Mouse (Mus musculus): Measurements from ENCODE around the gene Gpr152. TPM values are rescaled to one million over a fixed set of nuclear protein-coding genes. Genes with fewer than 3 reads are reported as not detected.

Gene Gpr152
- polyA plus RNA-seq, 1 experiment: not detected

- Histone ChIP-seq H3K4me3 (ENCODE audit: insufficient read depth, poor library complexity, severe bottlenecking) (no peak overlapping the region), H3K79me3 (ENCODE audit: low read depth) (no peaks in the 10 kb centered on the region), H3K79me2 (ENCODE audit: control insufficient read depth, insufficient read depth) (no peaks in the 10 kb centered on the region), H3K36me3 (ENCODE audit: control insufficient read depth, insufficient read depth) (peaks cover 74% of the 10 kb centered on the region), H3K27me3 (ENCODE audit: control insufficient read depth, insufficient read depth, insufficient read length) (no peaks in the 10 kb centered on the region), H3ac (ENCODE audit: control insufficient read depth, insufficient read length, low read depth) (no peak overlapping the region)
- TF ChIP-seq CEBPB (IDR thresholded peaks at IDR 0.05; ENCODE audit: low read depth) (no peak), MYOG (IDR thresholded peaks at IDR 0.05; ENCODE audit: control insufficient read depth, extremely low read depth, insufficient read length) (no peak), USF1 (IDR thresholded peaks at IDR 0.05; ENCODE audit: low read depth) (no peak), MAX (IDR thresholded peaks at IDR 0.05) (no peak), CTCF (IDR thresholded peaks at IDR 0.05; ENCODE audit: control insufficient read depth, insufficient read depth, insufficient read length) (no peak), MYOD1 (IDR thresholded peaks at IDR 0.05; ENCODE audit: control insufficient read depth, insufficient read length, low read depth) (no peak), FOSL1 (IDR thresholded peaks at IDR 0.05; ENCODE audit: insufficient read depth, low read length, poor library complexity, severe bottlenecking) (no peak)
These were observed 31.1 kb upstream of the Gpr152 start for GRCm38 (mm10) chr19:4108535-4108934.

DNA sequence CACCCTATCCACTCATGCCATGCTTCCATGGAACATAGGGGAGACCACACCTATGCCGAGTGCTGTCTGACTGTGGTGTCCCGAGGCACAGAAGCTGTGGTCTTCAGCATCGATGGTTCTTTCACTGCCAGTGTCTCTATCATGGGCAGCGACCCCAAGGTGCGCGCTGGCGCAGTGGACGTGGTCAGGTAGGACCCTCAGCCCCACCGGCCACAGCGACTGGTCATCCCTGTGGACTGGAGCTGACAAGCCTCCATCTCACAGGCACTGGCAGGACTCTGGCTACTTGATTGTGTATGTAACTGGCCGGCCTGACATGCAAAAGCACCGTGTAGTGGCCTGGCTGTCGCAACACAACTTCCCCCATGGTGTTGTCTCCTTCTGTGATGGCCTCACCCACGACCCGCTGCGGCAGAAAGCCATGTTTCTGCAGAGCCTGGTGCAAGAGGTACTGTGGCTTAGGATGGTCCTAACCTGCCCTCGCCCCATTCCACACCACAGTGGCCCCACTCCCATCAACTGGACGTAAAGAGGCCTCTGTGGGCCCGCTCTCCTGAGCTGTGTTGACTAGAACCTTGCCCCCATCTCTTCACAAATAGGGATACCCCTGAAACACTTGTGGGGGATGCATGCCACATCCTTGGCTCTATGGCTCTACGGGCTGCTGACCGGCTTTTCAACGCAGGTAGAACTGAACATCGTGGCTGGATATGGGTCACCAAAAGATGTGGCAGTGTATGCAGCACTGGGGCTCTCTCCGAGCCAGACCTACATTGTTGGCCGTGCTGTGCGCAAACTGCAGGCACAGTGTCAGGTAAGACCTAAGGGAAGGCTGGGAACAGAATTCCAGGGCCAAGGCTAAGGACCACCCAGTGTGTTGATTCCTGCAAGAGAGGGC, 27.3 kb upstream of the Gpr152 start:
- Histone ChIP-seq H3ac (ENCODE audit: control insufficient read depth, insufficient read length, low read depth) (peak overlapping the region; percentile 26), H3K36me3 (ENCODE audit: control insufficient read depth, insufficient read depth) (peaks cover 92% of the 10 kb centered on the region), H3K79me2 (ENCODE audit: control insufficient read depth, insufficient read depth) (peaks cover 3% of the 10 kb centered on the region), H3K27me3 (ENCODE audit: control insufficient read depth, insufficient read depth, insufficient read length) (no peaks in the 10 kb centered on the region), H3K79me3 (ENCODE audit: low read depth) (no peaks in the 10 kb centered on the region), H3K4me3 (ENCODE audit: insufficient read depth, poor library complexity, severe bottlenecking) (no peak overlapping the region)
- TF ChIP-seq CEBPB (IDR thresholded peaks at IDR 0.05; ENCODE audit: low read depth) (no peak), FOSL1 (IDR thresholded peaks at IDR 0.05; ENCODE audit: insufficient read depth, low read length, poor library complexity, severe bottlenecking) (no peak), CTCF (IDR thresholded peaks at IDR 0.05; ENCODE audit: control insufficient read depth, insufficient read depth, insufficient read length) (no peak), MAX (IDR thresholded peaks at IDR 0.05) (no peak), MYOD1 (IDR thresholded peaks at IDR 0.05; ENCODE audit: control insufficient read depth, insufficient read length, low read depth) (no peak), USF1 (IDR thresholded peaks at IDR 0.05; ENCODE audit: low read depth) (no peak), MYOG (IDR thresholded peaks at IDR 0.05; ENCODE audit: control insufficient read depth, extremely low read depth, insufficient read length) (no peak)

DNA sequence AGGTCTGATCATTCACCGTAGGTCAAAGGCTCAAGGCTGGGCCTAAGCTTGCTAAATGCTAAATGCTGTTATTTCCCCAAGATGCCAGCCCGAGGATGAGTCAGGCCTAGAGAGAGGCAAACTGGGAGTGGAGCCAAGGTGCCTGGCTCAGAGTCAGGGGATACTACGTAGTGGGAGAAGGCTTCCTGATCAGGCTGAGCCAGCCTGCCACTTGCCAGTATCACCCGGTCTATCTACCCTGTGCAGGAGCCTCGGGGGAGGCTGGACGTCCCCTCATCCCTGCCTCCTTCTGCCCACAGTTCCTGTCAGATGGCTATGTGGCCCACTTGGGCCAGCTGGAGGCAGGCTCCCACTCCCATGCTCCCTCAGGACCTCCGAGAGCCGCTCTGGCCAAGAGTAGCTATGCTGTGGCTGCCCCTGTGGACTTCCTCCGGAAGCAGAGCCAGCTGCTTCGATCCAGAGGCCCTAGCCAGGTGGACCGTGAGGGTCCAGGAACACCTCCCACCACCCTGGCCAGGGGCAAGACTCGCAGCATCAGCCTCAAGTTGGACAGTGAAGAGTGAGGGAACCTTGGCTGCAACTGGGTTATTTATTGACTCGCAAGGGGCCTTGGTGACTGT, 26.3 kb upstream of the Gpr152 start:
- TF ChIP-seq CTCF (IDR thresholded peaks at IDR 0.05; ENCODE audit: control insufficient read depth, insufficient read depth, insufficient read length) (no peak), MAX (IDR thresholded peaks at IDR 0.05) (no peak), FOSL1 (IDR thresholded peaks at IDR 0.05; ENCODE audit: insufficient read depth, low read length, poor library complexity, severe bottlenecking) (peak; percentile 18), CEBPB (IDR thresholded peaks at IDR 0.05; ENCODE audit: low read depth) (no peak)
- no peaks in the 10 kb centered on the region for H3K79me3 ChIP-seq (ENCODE audit: low read depth)
- H3K36me3 ChIP-seq (ENCODE audit: control insufficient read depth, insufficient read depth): peaks cover 82% of the 10 kb centered on the region
- no peaks in the 10 kb centered on the region for H3K27me3 ChIP-seq (ENCODE audit: control insufficient read depth, insufficient read depth, insufficient read length)
- no peak overlapping the region for H3K4me3 ChIP-seq (ENCODE audit: insufficient read depth, poor library complexity, severe bottlenecking)
- H3K79me2 ChIP-seq (ENCODE audit: control insufficient read depth, insufficient read depth): peaks cover 9% of the 10 kb centered on the region
- H3ac ChIP-seq (ENCODE audit: control insufficient read depth, insufficient read length, low read depth): peak overlapping the region; percentile 33

GRCm38 (mm10) chr19:4113806-4114230, 25.8 kb upstream of the Gpr152 start:
- no peaks in the 10 kb centered on the region for H3K27me3 ChIP-seq (ENCODE audit: control insufficient read depth, insufficient read depth, insufficient read length)
- no peak overlapping the region for H3ac ChIP-seq (ENCODE audit: control insufficient read depth, insufficient read length, low read depth)
- no peaks in the 10 kb centered on the region for H3K79me3 ChIP-seq (ENCODE audit: low read depth)
- no peak overlapping the region for H3K4me3 ChIP-seq (ENCODE audit: insufficient read depth, poor library complexity, severe bottlenecking)
- H3K36me3 ChIP-seq (ENCODE audit: control insufficient read depth, insufficient read depth): peaks cover 77% of the 10 kb centered on the region
- TF ChIP-seq CTCF (IDR thresholded peaks at IDR 0.05; ENCODE audit: control insufficient read depth, insufficient read depth, insufficient read length): no peak
- no peak for TF ChIP-seq MYOD1 (IDR thresholded peaks at IDR 0.05; ENCODE audit: control insufficient read depth, insufficient read length, low read depth)
- no peak for TF ChIP-seq USF1 (IDR thresholded peaks at IDR 0.05; ENCODE audit: low read depth)
- no peak for TF ChIP-seq CEBPB (IDR thresholded peaks at IDR 0.05; ENCODE audit: low read depth)
- TF ChIP-seq MYOG (IDR thresholded peaks at IDR 0.05; ENCODE audit: control insufficient read depth, extremely low read depth, insufficient read length): no peak
- no peak for TF ChIP-seq MAX (IDR thresholded peaks at IDR 0.05)
- TF ChIP-seq FOSL1 (IDR thresholded peaks at IDR 0.05; ENCODE audit: insufficient read depth, low read length, poor library complexity, severe bottlenecking): no peak
- peaks cover 14% of the 10 kb centered on the region for H3K79me2 ChIP-seq (ENCODE audit: control insufficient read depth, insufficient read depth)

DNA sequence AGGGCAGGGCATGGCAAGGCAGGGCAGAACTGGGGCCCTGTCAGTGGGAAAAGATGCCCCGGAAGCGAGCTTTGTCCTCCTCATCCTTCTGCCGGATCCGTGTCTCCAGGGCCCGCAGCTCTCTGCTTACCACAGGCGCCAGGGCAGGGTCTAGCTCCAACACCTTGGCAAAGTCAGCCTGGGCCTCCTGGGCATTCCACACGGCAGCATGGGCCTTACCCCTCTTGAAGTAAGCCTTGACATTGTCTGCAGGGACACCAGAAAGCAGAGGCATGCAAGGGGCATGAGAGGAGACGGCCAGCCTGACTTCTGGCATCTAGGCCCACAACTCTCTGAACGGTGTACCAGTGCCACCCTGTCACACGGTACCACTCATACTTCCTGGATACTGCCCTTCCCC, 25.0 kb upstream of the Gpr152 start:
- Histone ChIP-seq H3ac (ENCODE audit: control insufficient read depth, insufficient read length, low read depth) (no peak overlapping the region), H3K36me3 (ENCODE audit: control insufficient read depth, insufficient read depth) (peaks cover 70% of the 10 kb centered on the region), H3K4me3 (ENCODE audit: insufficient read depth, poor library complexity, severe bottlenecking) (no peak overlapping the region), H3K79me2 (ENCODE audit: control insufficient read depth, insufficient read depth) (peaks cover 22% of the 10 kb centered on the region), H3K27me3 (ENCODE audit: control insufficient read depth, insufficient read depth, insufficient read length) (no peaks in the 10 kb centered on the region), H3K79me3 (ENCODE audit: low read depth) (peaks cover 1% of the 10 kb centered on the region)
- TF ChIP-seq CTCF (IDR thresholded peaks at IDR 0.05; ENCODE audit: control insufficient read depth, insufficient read depth, insufficient read length) (no peak), MYOG (IDR thresholded peaks at IDR 0.05; ENCODE audit: control insufficient read depth, extremely low read depth, insufficient read length) (no peak), MAX (IDR thresholded peaks at IDR 0.05) (no peak), MYOD1 (IDR thresholded peaks at IDR 0.05; ENCODE audit: control insufficient read depth, insufficient read length, low read depth) (no peak), USF1 (IDR thresholded peaks at IDR 0.05; ENCODE audit: low read depth) (no peak), FOSL1 (IDR thresholded peaks at IDR 0.05; ENCODE audit: insufficient read depth, low read length, poor library complexity, severe bottlenecking) (no peak), CEBPB (IDR thresholded peaks at IDR 0.05; ENCODE audit: low read depth) (no peak)

All from C2C12 (cell line).